Mouse (Mus musculus): Measurements from ENCODE around the gene Ergic2.
"Not testable (repeated sequence)": the region's sequence is repeated elsewhere in the genome, so short reads cannot be mapped to it uniquely, and the experiment has no call there.

Gene Ergic2

GRCm38 (mm10) chr6:148214765-148215164 lies 2.6 kb upstream of the Ergic2 start:
- DNase-seq (ENCODE audit: inconsistent age in 2 of 2, low spot score in 1 of 2), result peak; percentile 45 to 82

- DNase-seq (ENCODE audit: inconsistent age in 2 of 2, low spot score in 1 of 2), result no peak
Observed at GRCm38 (mm10) chr6:148211391-148211876, 740 bp downstream of the Ergic2 start.

GRCm38 (mm10) chr6:148207522-148207921 lies 4.7 kb downstream of the Ergic2 start:
- no peak for DNase-seq (ENCODE audit: inconsistent age in 2 of 2, low spot score in 1 of 2)

- DNase-seq (ENCODE audit: inconsistent age in 2 of 2, low spot score in 1 of 2), result no peak
Observed at GRCm38 (mm10) chr6:148205134-148205533, 7.0 kb downstream of the Ergic2 start.

- no peak for DNase-seq (ENCODE audit: inconsistent age in 2 of 2, low spot score in 1 of 2)
Observed at GRCm38 (mm10) chr6:148199729-148200128, 12.4 kb downstream of the Ergic2 start.

GRCm38 (mm10) chr6:148199177-148199576 lies 13.0 kb downstream of the Ergic2 start:
- DNase-seq (ENCODE audit: inconsistent age in 2 of 2, low spot score in 1 of 2), result no peak

GRCm38 (mm10) chr6:148193972-148194701 lies 18.0 kb downstream of the Ergic2 start:
- peak in 1 of 2 experiments; percentile 42 for DNase-seq (ENCODE audit: inconsistent age in 2 of 2, low spot score in 1 of 2)

GRCm38 (mm10) chr6:148185694-148186093 lies 26.5 kb downstream of the Ergic2 start:
- DNase-seq (ENCODE audit: inconsistent age in 2 of 2, low spot score in 1 of 2), result no peak

DNA sequence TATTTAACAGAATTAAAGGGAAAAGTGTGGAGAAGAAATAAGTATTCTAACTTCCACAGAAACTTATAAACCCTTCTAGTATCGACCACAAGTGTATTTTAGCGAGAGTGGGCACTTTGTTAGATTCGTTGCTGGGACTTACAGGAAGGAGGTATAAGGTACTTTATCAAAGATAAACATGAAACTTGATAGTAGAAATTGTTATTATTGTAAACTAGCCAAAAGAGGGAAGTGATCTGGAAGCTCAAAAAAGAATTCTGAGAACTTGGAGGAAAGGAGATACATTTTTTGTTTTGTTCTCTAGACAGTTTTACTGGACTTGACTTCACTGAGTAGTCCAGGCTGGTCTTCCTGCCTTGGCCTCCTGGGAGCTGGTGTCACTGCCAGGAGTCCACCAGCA lies 39.3 kb downstream of the Ergic2 start:
- DNase-seq (ENCODE audit: inconsistent age in 2 of 2, low spot score in 1 of 2), result no peak

DNA sequence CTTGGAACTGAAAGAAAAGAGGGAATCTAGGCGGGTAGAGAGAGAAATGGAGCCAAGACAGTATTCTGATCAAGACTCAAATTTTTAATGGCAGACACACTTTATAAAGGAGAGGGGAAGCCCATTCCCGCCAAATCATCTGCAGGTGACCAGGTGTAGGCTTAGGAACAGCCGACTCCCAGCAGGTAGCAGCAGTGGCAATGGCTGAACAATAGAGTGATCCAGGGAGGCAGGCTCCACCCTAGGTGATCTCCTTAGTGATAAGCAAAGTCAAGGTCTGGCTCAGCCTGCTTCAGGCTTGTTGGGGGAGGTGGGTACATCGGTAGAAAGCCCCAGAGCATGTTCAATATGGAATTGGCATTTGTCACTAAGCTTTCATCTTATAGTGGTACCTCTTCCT lies 59.9 kb downstream of the Ergic2 start:
- not testable (repeated sequence) for DNase-seq (ENCODE audit: inconsistent age in 2 of 2, low spot score in 1 of 2)

DNA sequence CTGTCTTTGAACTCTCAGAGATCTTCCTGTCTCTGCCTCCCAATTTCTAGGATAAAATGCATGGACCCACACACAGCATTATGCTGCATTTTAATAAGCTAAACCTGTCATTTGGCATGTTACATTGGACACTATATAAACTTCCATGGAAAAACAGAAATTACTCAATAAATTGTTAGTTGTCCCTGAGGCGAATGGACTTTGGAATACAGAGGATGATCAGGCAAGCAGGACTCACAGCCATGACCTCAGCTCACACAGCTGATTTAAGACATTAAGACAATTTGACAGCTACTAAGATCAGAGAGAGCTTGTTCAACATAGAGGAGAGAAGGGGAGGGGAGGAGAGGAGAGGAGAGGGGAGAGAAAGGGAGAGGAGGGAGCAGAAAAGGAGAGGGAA lies 69.8 kb downstream of the Ergic2 start:
- DNase-seq (ENCODE audit: inconsistent age in 2 of 2, low spot score in 1 of 2), result no peak

DNA sequence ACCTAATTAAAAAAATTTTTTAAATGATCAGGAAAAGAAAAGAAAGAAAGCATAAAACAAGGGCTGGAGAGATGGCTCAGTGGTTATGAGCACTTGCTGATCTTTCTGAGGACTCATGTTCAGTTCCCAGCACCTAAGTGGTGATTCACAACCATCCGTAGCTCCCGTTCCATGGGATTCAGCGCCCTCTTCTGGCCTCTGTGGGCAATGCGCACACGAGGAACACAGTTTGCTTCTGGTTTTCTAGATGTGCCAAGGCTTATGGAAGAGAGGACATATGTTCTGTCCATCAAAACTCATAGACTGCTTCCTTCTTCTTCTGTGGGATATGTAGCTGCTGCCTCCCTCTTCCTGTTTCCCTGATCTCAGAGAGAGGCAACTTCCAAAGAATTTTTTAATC lies 70.3 kb downstream of the Ergic2 start:
- no peak for DNase-seq (ENCODE audit: inconsistent age in 2 of 2, low spot score in 1 of 2)

GRCm38 (mm10) chr6:148139288-148139995 lies 72.7 kb downstream of the Ergic2 start:
- DNase-seq (ENCODE audit: inconsistent age in 2 of 2, low spot score in 1 of 2), result no peak

DNA sequence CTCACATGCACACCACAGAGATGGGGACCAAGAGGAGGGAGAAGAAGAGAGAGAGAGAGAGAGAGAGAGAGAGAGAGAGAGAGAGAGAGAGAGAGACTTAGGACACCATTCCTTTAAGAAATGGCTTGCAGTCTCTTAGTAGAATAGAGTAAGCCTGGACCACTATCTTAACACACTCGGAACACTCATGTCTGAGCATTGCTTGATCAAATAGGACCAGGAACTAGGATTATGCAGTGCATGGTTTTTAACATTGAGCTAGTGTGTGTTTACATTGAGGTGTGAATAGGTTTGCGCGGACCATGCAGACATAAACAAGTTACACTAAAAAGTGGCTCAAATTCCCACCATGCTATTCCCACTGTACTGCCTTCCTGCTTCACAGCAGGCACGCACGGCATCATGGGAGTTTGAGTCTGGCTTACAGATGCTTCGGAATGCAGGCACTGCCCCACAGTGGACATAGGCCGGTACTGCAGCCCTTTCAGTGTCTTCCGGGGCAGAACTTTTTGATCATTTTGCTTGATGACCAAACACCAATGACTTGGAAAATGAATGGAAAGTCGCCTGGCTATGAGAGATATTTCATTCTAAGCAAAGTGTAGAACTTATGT lies 76.3 kb downstream of the Ergic2 start:
- DNase-seq (ENCODE audit: inconsistent age in 2 of 2, low spot score in 1 of 2), result peak; percentile 80 to 93

- DNase-seq (ENCODE audit: inconsistent age in 2 of 2, low spot score in 1 of 2), result no peak
Observed at GRCm38 (mm10) chr6:148133536-148133935, 78.6 kb downstream of the Ergic2 start.

DNA sequence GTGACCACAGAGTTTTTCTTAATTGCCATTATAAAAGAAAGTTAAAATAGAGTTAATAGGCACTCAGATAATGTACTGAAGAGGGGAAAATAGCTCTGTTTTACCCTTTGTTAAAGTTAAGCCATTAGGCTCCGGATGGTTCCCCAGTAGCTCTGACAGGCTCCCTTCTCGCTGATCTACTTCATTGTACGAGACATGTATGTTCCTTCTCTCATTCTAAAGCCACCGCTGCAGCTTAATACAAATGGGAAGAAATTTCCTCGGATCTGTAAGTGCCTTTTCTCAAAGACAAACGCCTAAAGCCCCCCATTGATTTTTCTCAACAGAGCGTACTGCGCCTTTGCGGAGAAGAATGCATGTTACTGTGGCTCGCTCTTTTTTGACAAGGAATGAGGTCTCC lies 79.9 kb downstream of the Ergic2 start:
- no peak for DNase-seq (ENCODE audit: inconsistent age in 2 of 2, low spot score in 1 of 2)
